Mouse (Mus musculus) intestine, embryonic 15.5 days (tissue): ENCODE results near the gene Lifr. TPM values are rescaled to one million over a fixed set of nuclear protein-coding genes. Genes with fewer than 3 reads are reported as not detected.

ENCODE experiments used
- ATAC-seq: fragments of 200-750 bp; cut with Nextera tagmentation; 2 replicates; pipeline ENCODE4 v1.8.0; 2017; ENCODE audit warnings: moderate TSS enrichment, moderate library complexity
- H3K27ac ChIP-seq: fragments of 300-500 bp; sonication (generic); 2 replicates; pipeline ENCODE4 v1.5.1; 2015; ENCODE audit warnings: mild to moderate bottlenecking, inconsistent platforms
- H3K27me3 ChIP-seq: fragments of 300-500 bp; sonication (generic); replicated peaks from 2 replicates; pipeline ENCODE4 v1.6.1; 2015; ENCODE audit warnings: inconsistent platforms
- H3K36me3 ChIP-seq: fragments of 300-500 bp; sonication (generic); 2 replicates; pipeline ENCODE4 v1.6.1; 2015; ENCODE audit warnings: inconsistent platforms
- H3K4me1 ChIP-seq: fragments of 300-500 bp; sonication (generic); replicated peaks from 2 replicates; pipeline ENCODE4 v1.6.1; 2015; ENCODE audit warnings: inconsistent platforms
- H3K4me2 ChIP-seq: fragments of 300-500 bp; sonication (generic); replicated peaks from 2 replicates; pipeline ENCODE4 v1.6.1; 2015; ENCODE audit warnings: mild to moderate bottlenecking, inconsistent platforms
- H3K4me3 ChIP-seq: fragments of 300-500 bp; sonication (generic); replicated peaks from 2 replicates; pipeline ENCODE4 v1.5.1; 2015; ENCODE audit warnings: inconsistent platforms
- H3K9ac ChIP-seq: fragments of 300-500 bp; sonication (generic); 2 replicates; pipeline ENCODE4 v1.6.1; 2015; ENCODE audit warnings: inconsistent platforms
- H3K9me3 ChIP-seq: fragments of 300-500 bp; sonication (generic); 2 replicates; pipeline ENCODE4 v1.6.1; 2016; ENCODE audit warnings: inconsistent platforms
- WGBS: fragments of 180-500 bp; shearing (Covaris S2); methylation state at CpG from one replicate; pipeline ENCODE4 v1.1.7; 2015; 5-methylcytosine and 5-hydroxymethylcytosine counted together
- polyA plus RNA-seq: library from polyadenylated mRNA; unstranded; fragments of >200 nt; fragmentation: Nextera tagmentation; extraction: Ambion mirVana; gene quantifications from 2 replicates; pipeline ENCODE4 v1.2.1, GENCODE M21; 2015

The Lifr gene
- polyA plus RNA-seq, 1 experiment from 2014 or later = 17.4 TPM

GRCm38 (mm10) chr15:7116699-7117098 is 26.3 kb downstream of the Lifr start:
- Histone ChIP-seq H3K36me3 (no peaks in the 10 kb centered on the region), H3K27ac (no peak overlapping the region), H3K9ac (no peak overlapping the region), H3K4me3 (no peak overlapping the region), H3K4me1 (no peaks in the 10 kb centered on the region), H3K4me2 (no peak overlapping the region), H3K27me3 (no peaks in the 10 kb centered on the region), H3K9me3 (no peaks in the 10 kb centered on the region)
- WGBS = 81% methylated on average over 3 of the region's 3 CpGs
- no peak for ATAC-seq

GRCm38 (mm10) chr15:7117944-7118343 is 27.5 kb downstream of the Lifr start:
- Histone ChIP-seq H3K36me3 (no peaks in the 10 kb centered on the region), H3K27me3 (no peaks in the 10 kb centered on the region), H3K27ac (no peak overlapping the region), H3K9ac (no peak overlapping the region), H3K4me3 (no peak overlapping the region), H3K4me1 (no peaks in the 10 kb centered on the region), H3K9me3 (no peaks in the 10 kb centered on the region), H3K4me2 (no peak overlapping the region)
- 77% methylated on average over 6 of the region's 6 CpGs for WGBS
- ATAC-seq = no peak

GRCm38 (mm10) chr15:7118849-7119248 is 28.4 kb downstream of the Lifr start:
- no peaks in the 10 kb centered on the region for H3K4me1 ChIP-seq
- 19% methylated on average over 5 of the region's 5 CpGs for WGBS
- H3K36me3 ChIP-seq = no peaks in the 10 kb centered on the region
- no peaks in the 10 kb centered on the region for H3K27me3 ChIP-seq
- ATAC-seq = peak; percentile 68
- H3K9ac ChIP-seq = no peak overlapping the region
- no peak overlapping the region for H3K27ac ChIP-seq
- H3K9me3 ChIP-seq = no peaks in the 10 kb centered on the region
- no peak overlapping the region for H3K4me2 ChIP-seq
- no peak overlapping the region for H3K4me3 ChIP-seq

DNA sequence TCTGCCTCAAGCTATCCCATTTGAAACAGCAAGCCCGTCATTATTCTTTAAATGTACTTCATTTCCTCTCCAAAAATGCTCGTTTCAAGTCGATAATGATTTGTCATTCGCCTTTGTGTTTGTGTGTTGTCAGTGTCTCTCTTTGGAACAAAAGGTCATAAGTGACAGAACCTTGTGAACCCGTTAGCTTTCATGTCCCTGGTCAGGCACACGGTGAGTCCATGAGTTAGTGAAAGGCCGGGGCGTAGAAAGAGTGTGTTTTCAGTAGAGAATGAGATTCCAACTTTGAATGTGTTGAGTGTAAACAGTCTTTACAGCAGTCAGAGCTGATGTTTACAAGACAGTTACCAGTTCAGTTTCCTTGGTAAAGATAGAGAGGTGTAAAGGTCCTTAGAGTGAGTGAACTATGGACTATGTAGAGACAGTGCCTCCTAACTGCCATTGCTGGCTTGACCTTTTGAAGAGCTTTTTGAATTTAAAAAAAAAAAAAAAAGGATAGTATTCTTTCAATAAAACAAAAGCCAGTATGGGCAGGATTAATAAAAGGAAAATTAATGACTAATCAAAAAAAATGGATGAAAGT is 29.6 kb downstream of the Lifr start:
- no peaks in the 10 kb centered on the region for H3K9me3 ChIP-seq
- H3K9ac ChIP-seq = no peak overlapping the region
- H3K36me3 ChIP-seq = no peaks in the 10 kb centered on the region
- ATAC-seq = no peak
- H3K27me3 ChIP-seq = no peaks in the 10 kb centered on the region
- WGBS = 51% methylated on average over 8 of the region's 8 CpGs
- no peaks in the 10 kb centered on the region for H3K4me1 ChIP-seq
- no peak overlapping the region for H3K4me3 ChIP-seq
- H3K27ac ChIP-seq = no peak overlapping the region
- H3K4me2 ChIP-seq = no peak overlapping the region

- WGBS = 61% methylated on average over 5 of the region's 5 CpGs
Measured at GRCm38 (mm10) chr15:7123781-7124450, 33.5 kb downstream of the Lifr start.

GRCm38 (mm10) chr15:7126171-7126570 is 35.8 kb downstream of the Lifr start:
- H3K36me3 ChIP-seq = no peaks in the 10 kb centered on the region
- no peak overlapping the region for H3K4me2 ChIP-seq
- no peak overlapping the region for H3K27ac ChIP-seq
- no peak overlapping the region for H3K4me3 ChIP-seq
- H3K4me1 ChIP-seq = 0 out of 2 replicates have a peak, but pooled peaks cover 7% of the 10 kb centered on the region
- H3K9me3 ChIP-seq = no peaks in the 10 kb centered on the region
- no peaks in the 10 kb centered on the region for H3K27me3 ChIP-seq
- H3K9ac ChIP-seq = no peak overlapping the region
- ATAC-seq = no peak
- 53% methylated on average over 1 of the region's 1 CpGs for WGBS

More at GRCm38 (mm10) chr15:7123781-7124450, 33.5 kb downstream of the Lifr start:
- no peak overlapping the region for H3K4me3 ChIP-seq
- no peaks in the 10 kb centered on the region for H3K4me1 ChIP-seq
- no peaks in the 10 kb centered on the region for H3K36me3 ChIP-seq
- H3K9me3 ChIP-seq = no peaks in the 10 kb centered on the region
- H3K27me3 ChIP-seq = no peaks in the 10 kb centered on the region
- no peak overlapping the region for H3K27ac ChIP-seq
- H3K9ac ChIP-seq = no peak overlapping the region
- no peak for ATAC-seq
- no peak overlapping the region for H3K4me2 ChIP-seq

GRCm38 (mm10) chr15:7128627-7129126 is 38.3 kb downstream of the Lifr start:
- H3K27me3 ChIP-seq = no peaks in the 10 kb centered on the region
- peak overlapping the region; percentile 69 for H3K4me3 ChIP-seq
- peaks cover 11% of the 10 kb centered on the region; the same call in 1 of the 2 replicates for H3K4me1 ChIP-seq
- H3K36me3 ChIP-seq = no peaks in the 10 kb centered on the region
- ATAC-seq = peak; percentile 9
- no peaks in the 10 kb centered on the region for H3K9me3 ChIP-seq
- WGBS = 2% methylated on average over 18 of the region's 18 CpGs
- H3K9ac ChIP-seq = peak overlapping the region; percentile 68
- H3K4me2 ChIP-seq = peak overlapping the region; percentile 86
- peak overlapping the region; percentile 83 for H3K27ac ChIP-seq

- Histone ChIP-seq H3K9me3 (no peaks in the 10 kb centered on the region), H3K4me1 (peaks cover 11% of the 10 kb centered on the region; the same call in 1 of the 2 replicates), H3K4me2 (peak overlapping the region; percentile 86), H3K4me3 (peak overlapping the region; percentile 69), H3K27me3 (no peaks in the 10 kb centered on the region), H3K9ac (peak overlapping the region; percentile 68), H3K36me3 (no peaks in the 10 kb centered on the region), H3K27ac (peak overlapping the region; percentile 83)
- WGBS = under 1% methylated on average over 105 of the region's 116 CpGs
- peak; percentile 95 for ATAC-seq
Measured at GRCm38 (mm10) chr15:7129127-7129943, 38.9 kb downstream of the Lifr start.

DNA sequence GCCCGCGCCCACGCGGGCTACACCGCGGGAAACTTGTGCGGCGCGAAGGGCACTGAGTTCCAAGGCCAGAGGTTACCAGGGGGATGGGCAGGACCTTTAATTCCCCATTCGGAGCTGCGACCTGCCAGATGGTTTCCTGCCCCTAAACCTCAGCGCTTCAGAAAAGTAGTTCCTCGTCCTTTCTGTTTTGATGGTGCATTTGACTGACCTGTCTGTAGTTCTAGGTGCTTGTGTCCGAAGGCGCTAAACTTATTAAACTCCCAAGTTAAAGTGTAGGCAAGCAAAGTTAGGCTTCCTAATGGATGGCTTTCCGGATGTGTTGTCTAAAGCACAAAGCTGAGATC is 39.5 kb downstream of the Lifr start:
- Histone ChIP-seq H3K9ac (peak overlapping the region; percentile 68), H3K27me3 (no peaks in the 10 kb centered on the region), H3K4me1 (peaks cover 11% of the 10 kb centered on the region; the same call in 1 of the 2 replicates), H3K4me2 (peak overlapping the region; percentile 86), H3K4me3 (peak overlapping the region; percentile 69), H3K36me3 (no peaks in the 10 kb centered on the region), H3K9me3 (no peaks in the 10 kb centered on the region), H3K27ac (peak overlapping the region; percentile 78)
- no peak for ATAC-seq
- under 1% methylated on average over 16 of the region's 16 CpGs for WGBS

GRCm38 (mm10) chr15:7130691-7131225 is 40.3 kb downstream of the Lifr start:
- H3K9ac ChIP-seq = peak overlapping the region; percentile 68; the same call in 1 of the 2 replicates
- H3K9me3 ChIP-seq = no peaks in the 10 kb centered on the region
- H3K4me3 ChIP-seq = peak overlapping the region; percentile 69
- H3K36me3 ChIP-seq = no peaks in the 10 kb centered on the region
- H3K4me2 ChIP-seq = peak overlapping the region; percentile 86
- peaks cover 11% of the 10 kb centered on the region; the same call in 1 of the 2 replicates for H3K4me1 ChIP-seq
- ATAC-seq = no peak
- H3K27ac ChIP-seq = no peak overlapping the region
- no peaks in the 10 kb centered on the region for H3K27me3 ChIP-seq
- 37% methylated on average over 7 of the region's 7 CpGs for WGBS

DNA sequence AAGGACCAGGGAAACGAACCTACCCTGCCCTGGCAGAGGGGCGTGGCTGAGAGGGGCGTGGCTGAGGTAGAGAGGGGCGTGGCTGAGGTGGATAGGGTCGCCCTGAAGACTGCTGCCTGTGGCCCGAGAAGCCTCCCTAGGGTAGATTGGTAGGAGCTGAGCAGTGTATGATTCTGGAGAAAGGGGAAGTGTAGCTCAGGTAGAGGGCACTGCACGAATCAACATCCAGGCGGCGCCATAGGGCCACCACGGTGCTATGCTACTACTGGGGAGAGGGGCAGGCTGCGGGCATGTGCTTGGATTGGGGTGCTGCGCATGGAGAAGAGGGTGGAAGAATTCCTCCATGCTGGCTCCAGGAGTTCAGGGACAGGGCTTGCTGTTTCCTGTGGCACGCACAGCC is 42.3 kb downstream of the Lifr start:
- Histone ChIP-seq H3K9me3 (no peaks in the 10 kb centered on the region), H3K27ac (no peak overlapping the region), H3K4me1 (peaks cover 13% of the 10 kb centered on the region; the same call in 1 of the 2 replicates), H3K9ac (no peak overlapping the region), H3K4me3 (no peak overlapping the region), H3K36me3 (no peaks in the 10 kb centered on the region), H3K4me2 (no peak overlapping the region), H3K27me3 (no peaks in the 10 kb centered on the region)
- WGBS = 58% methylated on average over 13 of the region's 13 CpGs
- no peak for ATAC-seq

- Histone ChIP-seq H3K4me1 (peaks cover 13% of the 10 kb centered on the region; the same call in 1 of the 2 replicates), H3K4me3 (no peak overlapping the region), H3K27me3 (no peaks in the 10 kb centered on the region), H3K36me3 (no peaks in the 10 kb centered on the region), H3K9ac (no peak overlapping the region), H3K9me3 (no peaks in the 10 kb centered on the region), H3K4me2 (no peak overlapping the region), H3K27ac (no peak overlapping the region)
- WGBS = 56% methylated on average over 11 of the region's 11 CpGs
- ATAC-seq = no peak
Measured at GRCm38 (mm10) chr15:7134454-7135052, 44.1 kb downstream of the Lifr start.
